Mouse (Mus musculus): ENCODE measurements around the gene Fam168a. TPM values are rescaled to one million over a fixed set of nuclear protein-coding genes. Genes with fewer than 3 reads are reported as not detected.

The Fam168a gene
- polyA plus RNA-seq, 1 experiment from 2014 or later = 36.9 TPM

DNA sequence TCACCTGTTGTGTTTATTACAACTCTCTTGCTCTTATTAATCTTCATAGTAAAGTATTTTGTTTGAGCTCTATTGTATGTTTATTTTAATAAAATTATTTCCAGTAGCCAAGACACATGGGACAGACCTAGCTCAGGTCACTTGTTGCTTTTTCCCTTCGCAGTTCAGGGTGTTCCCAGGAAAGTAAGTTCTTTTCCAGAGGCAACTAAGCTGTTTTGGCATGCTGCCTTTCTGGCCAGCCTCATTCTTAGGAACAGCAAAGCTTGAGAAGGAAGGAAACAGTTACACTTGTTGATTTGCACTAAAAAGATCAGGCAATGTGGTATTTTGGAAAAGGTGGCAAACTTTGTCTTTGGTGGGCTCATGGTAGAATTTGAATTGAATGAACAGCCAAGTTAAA is 81.9 kb downstream of the Fam168a start:
- no peaks in the 10 kb centered on the region for H3K36me3 ChIP-seq
- no peaks in the 10 kb centered on the region for H3K4me1 ChIP-seq
- no peak for ATAC-seq (ENCODE audit: borderline replicate concordance, extremely low read depth, low FRiP score, low TSS enrichment)
- H3K27me3 ChIP-seq = no peaks in the 10 kb centered on the region
- no peak overlapping the region for H3K9ac ChIP-seq
- H3K9me3 ChIP-seq = no peaks in the 10 kb centered on the region
- H3K4me2 ChIP-seq = no peak overlapping the region
- WGBS = 73% methylated on average over 1 of the region's 1 CpGs
- no peak overlapping the region for H3K27ac ChIP-seq
- no peak overlapping the region for H3K4me3 ChIP-seq

DNA sequence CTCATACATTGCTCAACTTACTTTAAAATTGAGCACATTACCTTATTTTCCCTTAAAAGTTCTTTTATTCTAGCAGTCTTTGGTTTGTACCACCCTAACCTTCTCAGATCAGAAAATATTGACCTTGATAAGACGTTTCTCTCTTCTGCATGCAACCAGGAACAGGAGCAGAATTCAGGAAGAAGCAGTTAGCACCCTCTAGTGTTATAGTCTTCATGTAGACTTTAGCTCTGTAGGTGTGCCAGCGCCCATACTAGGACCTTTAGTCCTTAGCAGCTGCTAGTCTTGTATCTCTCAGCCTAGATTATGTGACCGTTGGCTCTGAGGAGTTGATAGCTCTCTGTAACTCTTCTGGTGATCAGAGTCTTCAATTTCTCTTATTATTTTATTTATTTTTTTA is 92.4 kb downstream of the Fam168a start:
- Histone ChIP-seq H3K4me3 (no peak overlapping the region), H3K27ac (no peak overlapping the region), H3K9ac (no peak overlapping the region), H3K9me3 (no peaks in the 10 kb centered on the region), H3K4me2 (no peak overlapping the region), H3K4me1 (no peaks in the 10 kb centered on the region), H3K36me3 (no peaks in the 10 kb centered on the region), H3K27me3 (no peaks in the 10 kb centered on the region)
- 47% methylated on average over 3 of the region's 3 CpGs for WGBS
- ATAC-seq (ENCODE audit: borderline replicate concordance, extremely low read depth, low FRiP score, low TSS enrichment) = no peak

DNA sequence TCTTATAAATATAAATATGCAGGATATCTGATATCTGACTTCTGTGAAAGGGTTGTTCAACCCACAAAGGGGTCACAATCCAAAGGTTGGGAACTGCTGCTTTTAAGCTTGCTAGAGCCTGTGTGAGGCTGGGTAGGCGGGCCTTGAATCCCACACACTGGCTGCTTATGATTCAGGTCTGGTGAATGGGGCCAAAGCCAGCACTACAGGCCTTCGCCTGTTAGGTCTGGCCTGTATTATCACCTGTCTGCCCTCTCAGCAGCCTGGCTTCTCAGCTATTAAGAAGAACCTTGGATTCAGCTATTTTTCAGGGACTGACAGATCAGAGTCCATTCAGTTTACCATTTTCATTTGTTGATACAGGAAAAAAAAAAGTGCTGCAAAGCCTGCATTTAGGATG is 99.0 kb downstream of the Fam168a start:
- Histone ChIP-seq H3K27ac (no peak overlapping the region), H3K9ac (no peak overlapping the region), H3K36me3 (no peaks in the 10 kb centered on the region), H3K4me1 (no peaks in the 10 kb centered on the region), H3K27me3 (no peaks in the 10 kb centered on the region), H3K4me3 (no peak overlapping the region), H3K4me2 (no peak overlapping the region), H3K9me3 (no peaks in the 10 kb centered on the region)
- no peak for ATAC-seq (ENCODE audit: borderline replicate concordance, extremely low read depth, low FRiP score, low TSS enrichment)
- WGBS = 88% methylated on average over 2 of the region's 2 CpGs

DNA sequence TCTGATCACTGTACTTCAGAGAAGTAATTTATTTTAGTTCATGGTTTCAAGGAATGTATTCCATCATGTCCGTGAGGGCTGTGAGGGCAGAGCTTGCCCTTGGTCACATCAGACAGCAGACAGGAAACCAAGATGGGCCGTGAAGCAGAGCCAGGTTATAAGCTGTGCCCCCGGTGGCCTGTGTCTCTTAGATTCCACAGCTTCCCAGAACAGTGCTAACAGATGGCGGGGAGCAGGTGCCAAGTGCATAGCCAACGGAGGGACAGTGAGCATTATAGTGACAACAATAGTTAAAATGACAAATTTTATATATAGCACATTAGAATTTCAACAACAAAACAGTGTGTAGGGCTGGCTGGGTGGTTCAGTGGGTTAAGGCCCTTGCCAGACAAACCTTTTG is 105.5 kb downstream of the Fam168a start:
- Histone ChIP-seq H3K27ac (no peak overlapping the region), H3K27me3 (no peaks in the 10 kb centered on the region), H3K9me3 (no peaks in the 10 kb centered on the region), H3K36me3 (no peaks in the 10 kb centered on the region), H3K4me3 (no peak overlapping the region), H3K9ac (no peak overlapping the region), H3K4me2 (no peak overlapping the region), H3K4me1 (no peaks in the 10 kb centered on the region)
- 74% methylated on average over 5 of the region's 5 CpGs for WGBS
- no peak for ATAC-seq (ENCODE audit: borderline replicate concordance, extremely low read depth, low FRiP score, low TSS enrichment)

DNA sequence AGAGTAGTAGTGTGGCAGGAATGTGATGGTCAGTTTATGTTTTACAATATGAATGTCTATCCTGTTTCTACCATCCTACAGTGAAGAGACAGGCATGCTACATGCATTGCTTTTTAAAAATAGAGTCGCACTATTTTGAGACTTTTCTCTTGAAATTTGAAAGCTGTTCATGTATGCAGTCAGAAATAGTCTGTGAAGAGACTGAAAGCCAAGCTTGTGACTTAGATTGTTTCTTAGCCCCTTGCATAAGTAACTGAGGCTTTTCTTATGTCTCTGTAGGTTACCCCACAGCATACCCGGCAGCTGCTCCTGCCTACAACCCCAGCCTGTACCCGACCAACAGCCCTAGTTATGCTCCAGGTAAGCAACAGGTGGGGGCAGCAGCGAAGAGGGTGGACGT is 106.2 kb downstream of the Fam168a start:
- no peak for ATAC-seq (ENCODE audit: borderline replicate concordance, extremely low read depth, low FRiP score, low TSS enrichment)
- no peak overlapping the region for H3K4me2 ChIP-seq
- H3K36me3 ChIP-seq = no peaks in the 10 kb centered on the region
- H3K4me1 ChIP-seq = no peaks in the 10 kb centered on the region
- WGBS = 79% methylated on average over 5 of the region's 5 CpGs
- H3K9me3 ChIP-seq = no peaks in the 10 kb centered on the region
- H3K9ac ChIP-seq = no peak overlapping the region
- no peak overlapping the region for H3K27ac ChIP-seq
- no peak overlapping the region for H3K4me3 ChIP-seq
- H3K27me3 ChIP-seq = no peaks in the 10 kb centered on the region

DNA sequence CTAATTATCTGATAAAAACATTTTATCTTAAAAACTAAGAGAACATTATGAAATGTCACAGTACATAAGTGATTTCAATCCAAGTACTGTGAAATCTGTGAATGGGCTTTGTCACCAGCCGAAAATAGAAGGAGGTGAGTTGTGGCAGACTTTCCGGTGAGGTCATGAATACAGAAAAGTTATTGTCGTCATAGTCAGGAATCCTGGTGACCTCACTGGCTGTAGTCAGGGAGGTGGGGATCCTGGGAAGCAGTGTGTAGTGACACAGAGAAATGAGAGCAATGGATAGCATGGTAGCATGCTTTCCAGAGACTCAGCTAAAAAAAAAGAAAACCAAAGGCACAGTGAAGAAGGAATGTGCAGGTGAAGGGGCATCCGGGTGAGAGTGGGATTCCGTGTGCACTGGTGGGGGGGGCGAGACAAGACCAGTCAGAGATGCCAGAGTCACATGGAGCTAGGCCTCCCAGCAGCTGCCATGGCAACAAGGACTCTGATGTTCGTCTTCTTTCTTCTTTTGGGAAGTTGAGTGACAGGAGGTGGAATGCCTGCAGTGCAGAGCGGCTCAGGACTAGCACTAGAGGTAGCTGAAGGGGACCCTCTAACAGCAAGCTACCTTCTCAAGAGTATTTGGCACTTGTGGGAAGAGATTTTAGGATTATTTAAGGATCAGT is 109.6 kb downstream of the Fam168a start:
- ATAC-seq (ENCODE audit: borderline replicate concordance, extremely low read depth, low FRiP score, low TSS enrichment) = no peak
- Histone ChIP-seq H3K9ac (no peak overlapping the region), H3K4me3 (no peak overlapping the region), H3K27ac (no peak overlapping the region), H3K4me2 (no peak overlapping the region), H3K9me3 (no peaks in the 10 kb centered on the region), H3K4me1 (no peaks in the 10 kb centered on the region), H3K27me3 (no peaks in the 10 kb centered on the region), H3K36me3 (no peaks in the 10 kb centered on the region)
- WGBS = 60% methylated on average over 8 of the region's 8 CpGs

DNA sequence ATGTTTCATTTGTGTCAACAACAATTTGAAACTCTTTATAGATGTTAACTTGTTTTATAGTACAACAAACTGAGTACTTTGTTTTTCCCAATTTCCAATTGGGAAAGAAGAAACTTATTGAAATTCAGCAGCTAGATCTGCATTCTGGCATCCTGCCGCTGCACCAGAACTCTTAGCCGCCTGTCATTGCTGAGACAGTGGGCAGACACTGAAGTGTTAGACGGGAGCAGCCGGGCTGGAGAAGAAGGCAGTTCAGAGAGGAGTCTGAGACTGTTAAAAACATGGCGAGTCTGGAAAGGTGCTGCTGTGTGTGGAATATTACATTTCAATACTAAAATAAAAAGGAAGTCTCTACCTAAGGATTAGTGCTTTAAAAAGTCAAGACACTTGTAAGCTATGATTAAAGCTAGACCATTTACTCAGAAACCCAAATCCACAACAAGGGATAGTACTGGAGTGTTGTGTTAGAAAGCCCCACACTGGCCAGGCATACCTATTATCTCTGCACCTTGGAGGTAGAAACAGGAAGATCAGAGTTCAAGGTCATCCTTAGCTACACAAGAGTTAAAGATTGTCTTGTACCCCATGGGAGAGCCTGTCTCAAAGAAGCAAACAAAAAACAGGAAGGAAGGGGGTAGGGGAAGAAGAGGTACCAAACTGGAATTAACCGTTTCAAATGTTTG is 110.5 kb downstream of the Fam168a start:
- no peak overlapping the region for H3K4me2 ChIP-seq

DNA sequence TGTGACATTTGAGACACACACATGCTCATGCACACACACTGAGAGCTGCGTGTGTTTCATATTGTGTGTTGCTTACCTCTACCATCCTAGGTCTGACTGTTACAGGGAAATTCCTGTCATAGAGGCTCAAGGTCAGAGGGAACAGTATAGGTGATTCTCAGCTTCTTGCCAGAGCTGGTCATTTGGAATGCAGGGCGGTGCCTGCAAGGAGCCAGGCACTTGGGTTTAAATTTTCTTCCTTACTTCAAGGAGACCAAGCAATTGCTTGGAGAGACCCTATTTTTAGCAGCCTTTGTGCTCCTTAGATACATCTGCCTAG is 111.0 kb downstream of the Fam168a start:
- no peak overlapping the region for H3K9ac ChIP-seq
- H3K4me3 ChIP-seq = no peak overlapping the region
- H3K27ac ChIP-seq = no peak overlapping the region
- H3K4me2 ChIP-seq = no peak overlapping the region
- ATAC-seq (ENCODE audit: borderline replicate concordance, extremely low read depth, low FRiP score, low TSS enrichment) = no peak
- no peaks in the 10 kb centered on the region for H3K4me1 ChIP-seq
- H3K36me3 ChIP-seq = no peaks in the 10 kb centered on the region
- 76% methylated on average over 2 of the region's 2 CpGs for WGBS
- no peaks in the 10 kb centered on the region for H3K9me3 ChIP-seq
- no peaks in the 10 kb centered on the region for H3K27me3 ChIP-seq

More for the DNA sequence above, 110.5 kb downstream of the Fam168a start:
- no peak overlapping the region for H3K4me3 ChIP-seq
- H3K9ac ChIP-seq = no peak overlapping the region
- no peaks in the 10 kb centered on the region for H3K4me1 ChIP-seq
- no peaks in the 10 kb centered on the region for H3K27me3 ChIP-seq
- no peak overlapping the region for H3K27ac ChIP-seq
- no peak for ATAC-seq (ENCODE audit: borderline replicate concordance, extremely low read depth, low FRiP score, low TSS enrichment)
- H3K36me3 ChIP-seq = no peaks in the 10 kb centered on the region
- H3K9me3 ChIP-seq = no peaks in the 10 kb centered on the region
- WGBS = 69% methylated on average over 6 of the region's 6 CpGs

DNA sequence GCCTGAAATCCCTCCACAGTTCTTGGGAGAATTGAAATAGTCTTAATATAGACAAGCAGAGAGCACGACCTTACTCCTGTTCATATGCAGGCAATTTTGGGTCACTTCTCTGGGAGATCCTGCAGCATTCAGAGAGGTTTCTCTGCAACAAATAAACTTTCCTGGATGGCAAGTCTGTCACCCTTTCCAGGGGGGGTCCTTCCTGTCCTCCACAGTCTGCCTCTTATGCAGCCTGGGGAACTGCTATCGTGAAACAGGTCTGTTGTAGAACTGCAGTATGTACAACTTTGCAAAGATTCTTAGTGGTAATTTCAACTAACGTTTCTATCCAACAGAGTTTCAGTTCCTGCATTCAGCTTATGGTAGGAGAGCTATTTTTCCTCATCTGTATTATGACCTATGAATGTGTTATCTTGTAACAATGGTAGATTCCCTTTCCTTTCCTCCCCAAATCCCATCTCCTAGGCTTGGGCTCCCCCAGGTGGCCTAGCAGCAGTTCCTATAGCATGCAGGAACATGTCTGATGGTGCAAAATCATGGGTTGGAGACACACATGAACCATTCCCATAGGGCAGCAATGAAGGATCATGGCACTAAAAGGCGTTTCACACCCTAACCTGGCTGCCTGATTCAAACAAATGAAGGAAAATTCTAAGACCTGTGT is 112.1 kb downstream of the Fam168a start:
- no peak for ATAC-seq (ENCODE audit: borderline replicate concordance, extremely low read depth, low FRiP score, low TSS enrichment)
- 81% methylated on average over 4 of the region's 4 CpGs for WGBS
- Histone ChIP-seq H3K9me3 (no peaks in the 10 kb centered on the region), H3K9ac (no peak overlapping the region), H3K4me2 (no peak overlapping the region), H3K4me1 (no peaks in the 10 kb centered on the region), H3K27me3 (no peaks in the 10 kb centered on the region), H3K36me3 (no peaks in the 10 kb centered on the region), H3K27ac (no peak overlapping the region), H3K4me3 (no peak overlapping the region)

DNA sequence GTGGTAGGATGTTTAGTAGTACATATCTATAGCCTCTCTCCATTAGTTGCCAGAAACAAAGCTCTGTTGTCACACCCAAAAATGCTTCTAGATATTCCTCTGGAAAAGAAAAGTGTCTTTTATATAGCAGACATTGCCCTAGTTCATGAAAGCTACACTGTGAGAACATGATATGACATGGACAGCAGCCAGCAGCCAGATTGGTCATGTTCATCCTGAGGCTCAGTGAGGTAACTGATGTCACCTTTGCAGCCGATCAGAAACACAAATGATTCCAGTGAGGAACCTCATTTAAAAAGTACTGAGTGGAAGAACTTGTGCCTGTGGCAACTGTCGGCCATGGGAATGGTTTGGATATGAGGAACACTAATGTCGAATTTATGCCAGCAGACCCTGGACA is 118.2 kb downstream of the Fam168a start:
- WGBS = 92% methylated on average over 3 of the region's 3 CpGs
- Histone ChIP-seq H3K27me3 (no peaks in the 10 kb centered on the region), H3K4me1 (no peaks in the 10 kb centered on the region), H3K27ac (no peak overlapping the region), H3K9ac (no peak overlapping the region), H3K36me3 (no peaks in the 10 kb centered on the region), H3K9me3 (no peaks in the 10 kb centered on the region), H3K4me3 (no peak overlapping the region), H3K4me2 (no peak overlapping the region)
- no peak for ATAC-seq (ENCODE audit: borderline replicate concordance, extremely low read depth, low FRiP score, low TSS enrichment)

DNA sequence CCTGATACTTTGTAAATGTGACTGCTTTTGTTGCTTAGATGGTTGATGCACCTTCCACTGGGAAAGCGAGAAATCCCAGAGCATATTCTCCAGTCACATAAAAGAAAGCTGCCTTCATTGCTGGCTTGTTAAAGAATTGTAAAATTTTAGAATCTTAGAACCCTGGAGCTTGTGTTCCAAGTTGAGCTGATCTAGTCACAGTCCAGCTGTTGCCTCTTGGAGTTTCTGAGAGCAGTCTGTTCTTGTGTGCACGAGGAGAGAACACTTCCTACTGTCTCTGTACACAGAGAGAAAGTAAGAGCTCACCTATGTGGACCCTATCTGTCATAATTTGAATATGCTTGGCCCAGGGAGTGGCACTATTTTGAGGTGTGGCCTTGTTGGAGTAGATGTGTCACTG is 122.1 kb downstream of the Fam168a start:
- H3K4me3 ChIP-seq = no peak overlapping the region
- H3K27me3 ChIP-seq = no peaks in the 10 kb centered on the region
- H3K9ac ChIP-seq = no peak overlapping the region
- no peaks in the 10 kb centered on the region for H3K4me1 ChIP-seq
- H3K36me3 ChIP-seq = peaks cover 10% of the 10 kb centered on the region
- no peak for ATAC-seq (ENCODE audit: borderline replicate concordance, extremely low read depth, low FRiP score, low TSS enrichment)
- H3K4me2 ChIP-seq = no peak overlapping the region
- no peaks in the 10 kb centered on the region for H3K9me3 ChIP-seq
- 87% methylated on average over 2 of the region's 2 CpGs for WGBS
- H3K27ac ChIP-seq = no peak overlapping the region

DNA sequence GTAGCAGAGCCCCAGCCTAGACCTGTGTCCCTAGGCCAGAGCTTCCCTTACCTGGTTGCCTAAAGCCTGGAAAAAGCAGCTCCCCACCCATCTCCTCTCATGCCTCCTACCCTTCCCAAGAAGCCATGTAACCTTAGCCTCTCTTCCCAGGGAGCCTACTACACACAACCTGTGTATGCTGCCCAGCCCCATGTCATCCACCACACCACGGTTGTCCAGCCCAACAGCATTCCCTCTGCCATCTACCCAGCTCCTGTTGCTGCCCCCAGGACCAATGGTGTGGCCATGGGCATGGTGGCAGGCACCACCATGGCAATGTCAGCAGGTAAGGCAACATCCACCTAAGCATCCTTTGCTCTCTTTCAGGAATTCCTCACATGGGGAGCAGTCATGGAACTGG is 127.4 kb downstream of the Fam168a start:
- Histone ChIP-seq H3K27me3 (no peaks in the 10 kb centered on the region), H3K27ac (no peak overlapping the region), H3K4me2 (no peak overlapping the region), H3K36me3 (peaks cover 41% of the 10 kb centered on the region), H3K4me1 (no peaks in the 10 kb centered on the region), H3K9ac (no peak overlapping the region), H3K4me3 (no peak overlapping the region), H3K9me3 (no peaks in the 10 kb centered on the region)
- 72% methylated on average over 1 of the region's 1 CpGs for WGBS
- no peak for ATAC-seq (ENCODE audit: borderline replicate concordance, extremely low read depth, low FRiP score, low TSS enrichment)
